Mouse (Mus musculus): ENCODE data around the gene Rgsl1. TPM values are rescaled to one million over a fixed set of nuclear protein-coding genes. Genes with fewer than 3 reads are reported as not detected.

Rgsl1 gene
- polyA plus RNA-seq, 1 experiment from 2014 or later: 0.18 TPM

DNA sequence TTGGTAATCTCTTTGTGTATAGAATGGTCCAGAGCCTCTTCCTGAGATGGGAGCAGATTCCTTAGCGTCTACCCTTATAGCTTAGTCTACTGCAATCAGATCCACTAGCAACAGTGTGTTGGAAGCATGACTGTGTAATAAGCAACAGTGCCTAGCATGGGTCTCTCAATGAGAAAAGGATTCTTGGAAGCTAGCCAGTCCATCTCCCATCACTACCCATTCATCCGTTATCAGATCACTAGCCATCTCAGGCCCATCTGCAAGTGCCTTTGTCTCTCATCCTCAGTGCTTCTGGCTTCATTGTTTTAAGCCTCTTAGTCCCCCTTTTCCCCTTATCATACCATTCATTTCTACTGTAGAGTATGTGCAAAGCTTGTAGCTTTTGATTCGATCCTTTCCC, 23.7 kb downstream of the Rgsl1 start:
- H3K4me3 ChIP-seq: no peak overlapping the region
- H3K27ac ChIP-seq (replicated peaks): no peak overlapping the region
- H3K4me1 ChIP-seq: no peaks in the 10 kb centered on the region
- WGBS: 64% methylated on average over 3 of the region's 3 CpGs
- no peaks in the 10 kb centered on the region for H3K27me3 ChIP-seq
- no peak overlapping the region for H3K4me2 ChIP-seq (replicated peaks)
- H3K36me3 ChIP-seq: no peaks in the 10 kb centered on the region
- no peaks in the 10 kb centered on the region for H3K9me3 ChIP-seq
- no peak overlapping the region for H3K9ac ChIP-seq (replicated peaks)
- ATAC-seq (replicated peaks): no peak

GRCm38 (mm10) chr1:153814278-153814677, 29.7 kb downstream of the Rgsl1 start:
- Histone ChIP-seq H3K4me3 (no peak overlapping the region), H3K27me3 (no peaks in the 10 kb centered on the region), H3K9ac (replicated peaks) (no peak overlapping the region), H3K4me1 (no peaks in the 10 kb centered on the region), H3K9me3 (no peaks in the 10 kb centered on the region), H3K4me2 (replicated peaks) (no peak overlapping the region), H3K27ac (replicated peaks) (no peak overlapping the region), H3K36me3 (no peaks in the 10 kb centered on the region)
- 64% methylated on average over 2 of the region's 2 CpGs for WGBS
- no peak for ATAC-seq (replicated peaks)

GRCm38 (mm10) chr1:153807390-153807993, 36.5 kb downstream of the Rgsl1 start:
- Histone ChIP-seq H3K4me2 (replicated peaks) (no peak overlapping the region), H3K4me3 (no peak overlapping the region), H3K27ac (replicated peaks) (no peak overlapping the region), H3K36me3 (no peaks in the 10 kb centered on the region), H3K9me3 (no peaks in the 10 kb centered on the region), H3K9ac (replicated peaks) (no peak overlapping the region), H3K4me1 (no peaks in the 10 kb centered on the region), H3K27me3 (no peaks in the 10 kb centered on the region)
- 58% methylated on average over 13 of the region's 13 CpGs for WGBS
- ATAC-seq (replicated peaks): no peak

DNA sequence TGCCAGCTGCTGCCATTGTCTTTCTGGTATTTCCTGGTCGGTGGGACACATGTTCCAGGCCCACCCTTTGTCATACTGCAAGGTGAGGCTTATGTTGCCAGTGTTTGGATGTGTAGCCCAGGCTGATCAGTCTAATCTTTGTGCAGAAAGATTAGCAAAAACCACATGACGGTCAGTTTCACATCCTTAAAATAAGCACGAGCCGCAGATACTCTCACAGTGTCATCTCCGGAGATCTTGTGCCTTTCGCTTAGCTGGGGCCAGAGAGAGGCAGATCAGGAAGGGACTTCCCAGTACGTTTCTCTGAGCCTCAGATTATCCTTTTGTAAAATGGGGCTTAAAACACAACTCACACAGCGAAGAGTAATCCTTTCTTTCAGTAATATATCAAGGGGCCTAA, 40.4 kb downstream of the Rgsl1 start:
- Histone ChIP-seq H3K27me3 (no peaks in the 10 kb centered on the region), H3K27ac (replicated peaks) (no peak overlapping the region), H3K4me1 (no peaks in the 10 kb centered on the region), H3K36me3 (no peaks in the 10 kb centered on the region), H3K4me3 (no peak overlapping the region), H3K9ac (replicated peaks) (no peak overlapping the region), H3K4me2 (replicated peaks) (no peak overlapping the region), H3K9me3 (no peaks in the 10 kb centered on the region)
- no peak for ATAC-seq (replicated peaks)
- 60% methylated on average over 8 of the region's 8 CpGs for WGBS

DNA sequence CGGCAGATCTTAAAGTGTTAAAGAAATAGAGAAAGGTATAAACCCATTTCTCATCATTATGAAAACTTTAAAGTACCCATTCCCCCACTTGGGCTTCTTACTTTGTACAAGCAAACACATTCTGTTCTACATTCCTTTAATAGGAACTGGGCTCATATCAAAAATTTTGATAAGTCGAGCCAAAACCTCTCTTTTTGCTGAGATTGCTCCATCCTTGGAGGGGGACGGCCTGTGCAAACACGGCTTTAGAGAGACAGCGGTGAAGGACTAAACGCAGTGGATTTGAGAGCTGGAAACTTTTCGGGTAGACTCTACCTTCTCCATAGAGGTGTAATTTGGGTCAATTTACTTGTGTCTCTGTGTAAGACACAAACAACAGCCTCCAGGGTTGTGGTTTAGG, 41.3 kb downstream of the Rgsl1 start:
- ATAC-seq (replicated peaks): no peak
- Histone ChIP-seq H3K4me3 (no peak overlapping the region), H3K36me3 (no peaks in the 10 kb centered on the region), H3K27ac (replicated peaks) (no peak overlapping the region), H3K27me3 (no peaks in the 10 kb centered on the region), H3K9me3 (no peaks in the 10 kb centered on the region), H3K4me1 (no peaks in the 10 kb centered on the region), H3K4me2 (replicated peaks) (no peak overlapping the region), H3K9ac (replicated peaks) (no peak overlapping the region)
- 73% methylated on average over 7 of the region's 7 CpGs for WGBS

- no peak overlapping the region for H3K4me3 ChIP-seq
- no peak for ATAC-seq (replicated peaks)
Measured at GRCm38 (mm10) chr1:153794241-153794640, 49.7 kb downstream of the Rgsl1 start.

GRCm38 (mm10) chr1:153790708-153791107, 53.2 kb downstream of the Rgsl1 start:
- Histone ChIP-seq H3K9me3 (no peaks in the 10 kb centered on the region), H3K9ac (replicated peaks) (no peak overlapping the region), H3K4me3 (no peak overlapping the region), H3K4me1 (no peaks in the 10 kb centered on the region), H3K4me2 (replicated peaks) (no peak overlapping the region), H3K27ac (replicated peaks) (no peak overlapping the region), H3K36me3 (no peaks in the 10 kb centered on the region), H3K27me3 (no peaks in the 10 kb centered on the region)
- no peak for ATAC-seq (replicated peaks)
- WGBS: 67% methylated on average over 2 of the region's 2 CpGs

More at GRCm38 (mm10) chr1:153794241-153794640, 49.7 kb downstream of the Rgsl1 start:
- WGBS: 94% methylated on average over 3 of the region's 3 CpGs
- Histone ChIP-seq H3K36me3 (no peaks in the 10 kb centered on the region), H3K27ac (replicated peaks) (no peak overlapping the region), H3K9me3 (no peaks in the 10 kb centered on the region), H3K27me3 (no peaks in the 10 kb centered on the region), H3K4me2 (replicated peaks) (no peak overlapping the region), H3K4me1 (no peaks in the 10 kb centered on the region), H3K9ac (replicated peaks) (no peak overlapping the region)

- H3K27ac ChIP-seq (replicated peaks): no peak overlapping the region
- H3K36me3 ChIP-seq: no peaks in the 10 kb centered on the region
- H3K9me3 ChIP-seq: no peaks in the 10 kb centered on the region
- no peak overlapping the region for H3K4me3 ChIP-seq
- H3K4me1 ChIP-seq: no peaks in the 10 kb centered on the region
- H3K4me2 ChIP-seq (replicated peaks): no peak overlapping the region
- 77% methylated on average over 4 of the region's 4 CpGs for WGBS
- no peak overlapping the region for H3K9ac ChIP-seq (replicated peaks)
- H3K27me3 ChIP-seq: no peaks in the 10 kb centered on the region
- no peak for ATAC-seq (replicated peaks)
Measured at GRCm38 (mm10) chr1:153785608-153786007, 58.3 kb downstream of the Rgsl1 start.

DNA sequence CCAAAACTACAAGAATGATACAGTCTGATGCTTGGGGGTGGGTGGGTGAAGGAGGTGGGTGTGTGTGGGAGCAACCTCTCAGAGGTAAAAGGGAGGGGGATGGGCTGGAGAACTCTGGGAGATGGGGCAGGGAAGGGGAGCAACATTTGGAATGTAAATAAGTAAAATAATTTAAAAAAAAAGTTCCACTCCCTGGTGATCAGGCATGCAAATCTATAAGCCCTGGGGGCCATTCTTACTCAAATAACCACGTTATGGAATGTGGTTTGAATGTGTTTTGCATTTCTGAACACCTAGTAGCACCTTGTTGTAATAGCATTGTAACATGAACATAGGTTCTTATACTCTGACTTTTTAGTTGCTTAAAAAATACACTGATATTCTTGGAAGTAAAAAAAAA, 60.6 kb downstream of the Rgsl1 start:
- Histone ChIP-seq H3K4me2 (replicated peaks) (no peak overlapping the region), H3K4me3 (no peak overlapping the region), H3K4me1 (no peaks in the 10 kb centered on the region), H3K27ac (replicated peaks) (no peak overlapping the region), H3K9me3 (no peaks in the 10 kb centered on the region), H3K36me3 (no peaks in the 10 kb centered on the region), H3K9ac (replicated peaks) (no peak overlapping the region), H3K27me3 (no peaks in the 10 kb centered on the region)
- WGBS: 59% methylated on average over 1 of the region's 1 CpGs
- no peak for ATAC-seq (replicated peaks)

DNA sequence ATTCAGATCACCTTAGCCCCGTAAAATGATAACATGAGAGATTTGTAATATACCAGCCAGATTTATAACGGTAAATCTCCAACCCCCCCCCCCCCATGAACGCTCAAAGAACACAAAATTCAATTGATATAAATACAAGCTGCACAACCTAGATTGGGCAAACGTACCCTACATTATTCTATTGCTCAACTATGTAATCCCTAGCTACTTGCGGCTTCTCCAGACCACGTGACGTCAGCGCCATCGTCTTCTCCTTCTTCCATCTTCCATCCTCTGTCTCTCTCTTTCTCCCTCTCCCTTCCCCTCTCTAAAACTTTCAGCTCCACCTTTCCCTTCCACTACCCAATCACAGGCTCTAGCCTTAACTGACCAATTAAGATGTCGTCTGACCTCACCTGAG, 65.7 kb downstream of the Rgsl1 start:
- Histone ChIP-seq H3K4me2 (replicated peaks) (no peak overlapping the region), H3K27me3 (no peaks in the 10 kb centered on the region), H3K4me1 (no peaks in the 10 kb centered on the region), H3K4me3 (no peak overlapping the region), H3K27ac (replicated peaks) (no peak overlapping the region), H3K9ac (replicated peaks) (no peak overlapping the region), H3K36me3 (no peaks in the 10 kb centered on the region), H3K9me3 (no peaks in the 10 kb centered on the region)
- no peak for ATAC-seq (replicated peaks)
- 85% methylated on average over 10 of the region's 10 CpGs for WGBS

GRCm38 (mm10) chr1:153776257-153776656, 67.7 kb downstream of the Rgsl1 start:
- 0 out of 2 replicates have a peak overlapping the region, but pooled peaks have one; percentile 11 for H3K27ac ChIP-seq (replicated peaks)
- no peaks in the 10 kb centered on the region for H3K4me1 ChIP-seq
- WGBS: 68% methylated on average over 7 of the region's 7 CpGs
- peak; percentile 55; the same call in 1 of the 2 replicates for ATAC-seq (replicated peaks)
- H3K4me3 ChIP-seq: no peak overlapping the region
- H3K36me3 ChIP-seq: no peaks in the 10 kb centered on the region
- no peak overlapping the region for H3K9ac ChIP-seq (replicated peaks)
- no peaks in the 10 kb centered on the region for H3K9me3 ChIP-seq
- H3K27me3 ChIP-seq: no peaks in the 10 kb centered on the region
- no peak overlapping the region for H3K4me2 ChIP-seq (replicated peaks)

DNA sequence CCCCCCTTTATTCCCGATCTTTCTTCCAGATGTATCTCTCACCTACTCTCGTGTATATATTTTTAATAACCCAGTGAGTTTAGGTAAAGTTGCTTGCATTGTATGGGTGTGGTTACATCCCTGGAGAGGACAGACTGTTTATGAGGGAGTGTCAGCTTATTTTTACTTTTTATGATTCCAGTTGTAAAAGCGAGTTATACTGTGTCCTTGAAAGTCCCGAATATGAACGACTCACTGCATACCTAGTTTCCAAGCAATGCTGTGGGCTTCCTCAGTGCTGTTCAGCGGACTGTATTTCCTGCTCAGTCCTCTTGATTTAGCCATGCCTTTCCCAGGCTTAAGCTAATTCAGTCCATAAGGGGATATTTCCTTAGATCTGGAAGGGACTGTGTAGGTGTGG, 68.8 kb downstream of the Rgsl1 start:
- Histone ChIP-seq H3K9me3 (no peaks in the 10 kb centered on the region), H3K9ac (replicated peaks) (no peak overlapping the region), H3K4me1 (no peaks in the 10 kb centered on the region), H3K27ac (replicated peaks) (no peak overlapping the region), H3K4me2 (replicated peaks) (no peak overlapping the region), H3K36me3 (no peaks in the 10 kb centered on the region), H3K27me3 (no peaks in the 10 kb centered on the region), H3K4me3 (no peak overlapping the region)
- no peak for ATAC-seq (replicated peaks)
- WGBS: 90% methylated on average over 6 of the region's 6 CpGs

GRCm38 (mm10) chr1:153770776-153771167, 73.2 kb downstream of the Rgsl1 start:
- Histone ChIP-seq H3K36me3 (no peaks in the 10 kb centered on the region), H3K9me3 (no peaks in the 10 kb centered on the region), H3K4me2 (replicated peaks) (no peak overlapping the region), H3K4me3 (no peak overlapping the region), H3K4me1 (no peaks in the 10 kb centered on the region), H3K27ac (replicated peaks) (no peak overlapping the region), H3K9ac (replicated peaks) (no peak overlapping the region), H3K27me3 (no peaks in the 10 kb centered on the region)
- 87% methylated on average over 1 of the region's 1 CpGs for WGBS
- no peak for ATAC-seq (replicated peaks)

Measured in forebrain, embryonic 15.5 days (tissue).